Mouse (Mus musculus): ENCODE measurements around the gene Aqp8.
A peak's percentile ranks its signal among the peaks of the same experiment; 100 is the strongest.

Aqp8 gene

DNA sequence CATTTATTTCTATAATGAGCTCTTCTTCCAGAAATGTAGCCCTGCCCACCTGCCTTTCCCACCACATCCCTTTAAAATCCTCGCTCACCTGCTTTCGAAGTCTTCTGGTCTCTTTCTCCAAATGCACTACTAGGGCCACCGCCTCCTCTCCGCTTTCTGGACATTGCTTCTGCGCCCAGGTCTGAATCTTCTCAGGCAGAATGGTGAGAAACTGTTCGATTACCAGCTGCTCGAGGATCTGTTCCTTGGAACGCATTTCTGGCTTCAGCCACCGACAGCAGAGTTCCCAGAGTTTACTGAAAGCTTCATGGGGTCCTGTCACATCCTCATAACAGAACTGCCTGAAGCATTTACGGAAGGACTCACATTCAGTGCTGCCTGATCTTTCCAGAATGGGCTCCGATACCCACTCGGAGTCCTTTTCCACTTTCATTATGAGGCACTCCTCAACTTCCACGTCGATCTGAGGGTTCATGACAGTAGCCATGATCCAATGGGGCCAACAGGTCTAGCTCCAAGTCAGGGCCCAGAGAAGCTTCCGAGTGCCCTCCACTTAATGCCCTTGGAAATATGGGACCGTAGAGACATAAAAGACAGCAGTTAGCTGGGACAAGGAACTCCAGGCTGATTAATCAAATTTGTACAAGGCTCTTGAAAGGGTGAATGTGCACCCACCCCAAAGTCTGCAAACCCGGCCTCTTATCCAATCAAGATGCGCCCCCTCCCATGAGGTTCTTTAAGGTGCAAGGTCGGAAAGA is 37.6 kb downstream of the Aqp8 start:
- no peak for DNase-seq (ENCODE audit: low read depth)

GRCm38 (mm10) chr7:123500239-123501219 is 38.4 kb downstream of the Aqp8 start, which contains the start of gene Zkscan2:
TSS of gene Zkscan2 (minus strand) at chr7:123500449.
- DNase-seq (ENCODE audit: low read depth) = no peak

- peak; percentile 50 for DNase-seq (ENCODE audit: low read depth)
These were observed 41.3 kb downstream of the Aqp8 start for GRCm38 (mm10) chr7:123503358-123503757.

GRCm38 (mm10) chr7:123507946-123508345 is 45.9 kb downstream of the Aqp8 start:
- DNase-seq (ENCODE audit: low read depth) = no peak
